ENCODE assay signal across 14 mouse cellular contexts in the genomic region with DNA sequence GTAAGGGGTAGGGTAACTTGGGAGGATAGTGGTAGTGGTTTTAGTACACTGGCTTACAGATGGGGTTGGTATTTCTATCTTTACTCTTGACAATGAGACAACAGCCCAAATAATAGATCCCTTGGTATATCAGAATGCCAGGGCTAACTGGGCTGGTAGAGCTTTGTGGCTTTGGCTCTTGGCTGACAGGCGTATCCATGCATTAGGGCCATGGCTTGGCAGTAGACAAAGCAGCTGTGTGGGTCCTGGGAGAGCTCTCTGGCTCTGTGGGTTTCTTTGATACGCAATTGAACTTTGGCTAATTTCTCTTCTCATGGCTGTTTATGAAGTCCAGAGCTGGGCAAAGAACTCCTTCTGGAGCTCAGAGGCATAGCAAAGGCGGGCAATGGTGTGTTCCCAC.
"Had no signal": no experiment of that assay in that cellular context is flagged by ENCODE, and none has a peak within 500 bp of the region (broad histone marks: within the 10 kb centered on the region; RNA-seq: fewer than 3 reads in every experiment).

No protein-coding gene starts in this region.

- H3K4me1 ChIP-seq: midbrain, embryonic 12.5 days; neural tube, embryonic 12.5 days had no signal

- ATAC-seq: lung, postnatal 0 days had no signal

- DNase-seq: kidney, adult 18-20 months; kidney, postnatal 10 days; kidney, postnatal 4 days; left cerebral cortex, postnatal 4 days; lung, adult 18-20 months; lung, postnatal 4 days; thymus, adult 2 months; thymus, postnatal 25 days had no signal

- H3K9ac ChIP-seq: limb, embryonic 13.5 days; liver, embryonic 14.5 days; midbrain, embryonic 12.5 days; neural tube, embryonic 12.5 days had no signal

- H3K27me3 ChIP-seq: limb, embryonic 13.5 days; midbrain, embryonic 12.5 days; neural tube, embryonic 12.5 days had no signal

- H3K27ac ChIP-seq: layer of hippocampus, adult 2 months; limb, embryonic 13.5 days; liver, embryonic 14.5 days; midbrain, embryonic 12.5 days; neural tube, embryonic 12.5 days had no signal

- H3K36me3 ChIP-seq: limb, embryonic 13.5 days; neural tube, embryonic 12.5 days had no signal

- H3K4me3 ChIP-seq: layer of hippocampus, adult 2 months; limb, embryonic 13.5 days; midbrain, embryonic 12.5 days; neural tube, embryonic 12.5 days had no signal

- H3K4me2 ChIP-seq: limb, embryonic 13.5 days; midbrain, embryonic 12.5 days; neural tube, embryonic 12.5 days had no signal
